Comparison of ENCODE assay signal across 1 mouse cellular context in genomic region chr16:13830444-13830843, GRCm38 (mm10).
TF ChIP-seq lines count a peak whose summit lies in the region.

No protein-coding gene starts in this region.

TF ChIP-seq in CH12.LX, 34 proteins besides CTCF, POLR2A, EP300 and RAD21 (continued from another document):
- TF ChIP-seq NRF1 (IDR thresholded peaks at IDR 0.05; ENCODE audit: low read depth, low read length) (no peak), MAZ (IDR thresholded peaks at IDR 0.05; ENCODE audit: low read depth, low read length) (no peak), TCF12 (IDR thresholded peaks at IDR 0.05; ENCODE audit: low read depth, low read length) (no peak), ZNF384 (IDR thresholded peaks at IDR 0.05; ENCODE audit: low read depth, low read length) (no peak), ETS1 (conservative IDR thresholded peaks at IDR 0.05; ENCODE audit: low read depth, low read length) (no peak), NELFE (IDR thresholded peaks at IDR 0.05; ENCODE audit: low read depth, low read length) (no peak)
TF ChIP-seq in CH12.LX: peak in this region for 2.
